9 mouse cellular contexts compared by ENCODE assay signal in genomic region chr9:54981291-54982191, GRCm38 (mm10). TPM values are rescaled to one million over a fixed set of nuclear protein-coding genes. Genes with fewer than 3 reads are reported as not detected.
DNase-seq lines count a peak whose midpoint lies in the region; ATAC-seq and TF ChIP-seq lines count a peak whose summit lies in the region.
"Had no signal": no experiment of that assay in that cellular context is flagged by ENCODE, and none has a peak within 500 bp of the region (broad histone marks: within the 10 kb centered on the region; RNA-seq: fewer than 3 reads in every experiment).

No protein-coding gene starts in this region.

- peak overlapping the region; percentile 42 for H3K9ac ChIP-seq in limb, embryonic 12.5 days (replicated peaks)
- peak overlapping the region; percentile 48 for H3K9ac ChIP-seq in midbrain, embryonic 12.5 days (replicated peaks)

- no peaks in the 10 kb centered on the region for H3K9me3 ChIP-seq in limb, embryonic 12.5 days
- H3K9me3 ChIP-seq in midbrain, embryonic 12.5 days = no peaks in the 10 kb centered on the region

- peaks cover 9% of the 10 kb centered on the region for H3K4me1 ChIP-seq in limb, embryonic 12.5 days (replicated peaks)
- H3K4me1 ChIP-seq in midbrain, embryonic 12.5 days = peaks cover 15% of the 10 kb centered on the region
- peaks cover 5% of the 10 kb centered on the region; the same call in 1 of the 2 replicates for H3K4me1 ChIP-seq in thymus, adult 2 months (replicated peaks; ENCODE audit: control insufficient read depth, insufficient read depth, low read length)

- peaks cover 46% of the 10 kb centered on the region for H3K27me3 ChIP-seq in limb, embryonic 12.5 days
- H3K27me3 ChIP-seq in midbrain, embryonic 12.5 days = peaks cover 60% of the 10 kb centered on the region
- peaks cover 12% of the 10 kb centered on the region for H3K27me3 ChIP-seq in thymus, adult 2 months (ENCODE audit: control insufficient read depth, insufficient read depth, low read length)

- H3K4me2 ChIP-seq in limb, embryonic 12.5 days = peak overlapping the region; percentile 86
- peak overlapping the region; percentile 77 for H3K4me2 ChIP-seq in midbrain, embryonic 12.5 days (replicated peaks)

- H3K36me3 ChIP-seq in limb, embryonic 12.5 days = no peaks in the 10 kb centered on the region
- H3K36me3 ChIP-seq in midbrain, embryonic 12.5 days = no peaks in the 10 kb centered on the region
- H3K36me3 ChIP-seq in thymus, adult 2 months (ENCODE audit: control insufficient read depth, insufficient read depth, low read length) = no peaks in the 10 kb centered on the region

- ATAC-seq in CD4-positive, CD25-positive, alpha-beta regulatory T cell, adult 4 months = no peak
- ATAC-seq in limb, embryonic 12.5 days (ENCODE audit: insufficient number of reproducible peaks, insufficient read depth, low FRiP score, low TSS enrichment, low read depth) = peak; percentile 68
- peak; percentile 78 for ATAC-seq in midbrain, embryonic 12.5 days (ENCODE audit: low FRiP score, low read depth)

- no peak for TF ChIP-seq POLR2A in thymus, adult 2 months (IDR thresholded peaks at IDR 0.05; ENCODE audit: control insufficient read depth, extremely low read depth, insufficient read depth, low read length, poor library complexity)

- no peak for TF ChIP-seq CTCF in thymus, adult 2 months (IDR thresholded peaks at IDR 0.05; ENCODE audit: borderline replicate concordance, control insufficient read depth, extremely low read depth, insufficient read depth, low read length, poor library complexity)

- under 1% methylated on average over 81 of the region's 85 CpGs for WGBS in limb, embryonic 12.5 days
- 2% methylated on average over 81 of the region's 85 CpGs for WGBS in midbrain, embryonic 12.5 days
- whole genome bisulfite sequencing in thymus, adult 2 months = 2% methylated on average over 85 of the region's 85 CpGs

- peak overlapping the region; percentile 64 for H3K4me3 ChIP-seq in limb, embryonic 12.5 days (replicated peaks)
- peak overlapping the region; percentile 57 for H3K4me3 ChIP-seq in midbrain, embryonic 12.5 days
- peak overlapping the region; percentile 34 for H3K4me3 ChIP-seq in thymus, adult 2 months (ENCODE audit: control insufficient read depth, insufficient read depth, low read length)

- DNase-seq in CD4-positive, CD25-positive, alpha-beta regulatory T cell, adult 2 months (ENCODE audit: low read depth, low spot score) = peak; percentile 57
- DNase-seq in B cell, adult 2 months = peak; percentile 36 to 40
- DNase-seq in embryo, embryonic 10.5 days (ENCODE audit: low spot score) = peak; percentile 75
- peak; percentile 13 for DNase-seq in heart, postnatal 4 days
- DNase-seq in thymus, adult 2 months = peak; percentile 20

- H3K27ac ChIP-seq in limb, embryonic 12.5 days = no peak overlapping the region
- H3K27ac ChIP-seq in midbrain, embryonic 12.5 days (replicated peaks) = 0 out of 2 replicates have a peak overlapping the region, but pooled peaks have one; percentile 35
- no peak overlapping the region for H3K27ac ChIP-seq in thymus, adult 2 months (ENCODE audit: control insufficient read depth, insufficient read depth, low read length)

RNA-seq across cellular contexts. Expression of gene Chrna5, which starts 0.9 kb away (rescaled TPM):
- not detected for polyA plus RNA-seq in CD4-positive, CD25-positive, alpha-beta regulatory T cell, adult 4 months (2017; shearing (Covaris generic))
- not detected for total RNA-seq in heart, postnatal 4 days (2021)
- 0.96 and 1.1 TPM in 2 replicates for polyA plus RNA-seq in limb, embryonic 12.5 days (2016; fragmentation: Nextera tagmentation; extraction: Ambion mirVana)
- polyA plus RNA-seq in midbrain, embryonic 12.5 days (2016; fragmentation: Nextera tagmentation; extraction: Ambion mirVana) = 5.5 and 5.6 TPM in 2 replicates
- polyA plus RNA-seq in thymus, adult 2 months (2012; rRNA removed) = 0.13 and 0.14 TPM in 2 replicates
- total RNA-seq: heart, postnatal 10 days had no signal

RNA-seq across cellular contexts. Expression of gene AY074887, which starts 30.7 kb away (rescaled TPM):
- polyA plus RNA-seq in CD4-positive, CD25-positive, alpha-beta regulatory T cell, adult 4 months (2017; shearing (Covaris generic)) = not detected
- total RNA-seq in heart, postnatal 4 days (2021) = not detected
- polyA plus RNA-seq in limb, embryonic 12.5 days (2016; fragmentation: Nextera tagmentation; extraction: Ambion mirVana) = 1.2 and 1.4 TPM in 2 replicates
- 0.73 and 1.2 TPM in 2 replicates for polyA plus RNA-seq in midbrain, embryonic 12.5 days (2016; fragmentation: Nextera tagmentation; extraction: Ambion mirVana)
- polyA plus RNA-seq in thymus, adult 2 months (2012; rRNA removed) = not detected in 2 replicates
- total RNA-seq: heart, postnatal 10 days had no signal

RNA-seq across cellular contexts. Expression of gene Psma4, which starts 31.0 kb away (rescaled TPM):
- polyA plus RNA-seq in CD4-positive, CD25-positive, alpha-beta regulatory T cell, adult 4 months (2017; shearing (Covaris generic)) = 100 to 1,000 TPM; 241 to 271 TPM
- total RNA-seq in heart, postnatal 4 days (2021) = 100 to 1,000 TPM; 158 to 161 TPM
- 311 and 312 TPM in 2 replicates for polyA plus RNA-seq in limb, embryonic 12.5 days (2016; fragmentation: Nextera tagmentation; extraction: Ambion mirVana)
- 263 and 273 TPM in 2 replicates for polyA plus RNA-seq in midbrain, embryonic 12.5 days (2016; fragmentation: Nextera tagmentation; extraction: Ambion mirVana)
- 75.5 and 92.4 TPM in 2 replicates for polyA plus RNA-seq in thymus, adult 2 months (2012; rRNA removed)

RNA-seq across cellular contexts. Expression of gene Chrna3, which starts 44.8 kb away (rescaled TPM):
- not detected for polyA plus RNA-seq in CD4-positive, CD25-positive, alpha-beta regulatory T cell, adult 4 months (2017; shearing (Covaris generic))
- under 1 TPM; 0.07 to 0.12 TPM for total RNA-seq in heart, postnatal 4 days (2021)
- polyA plus RNA-seq in limb, embryonic 12.5 days (2016; fragmentation: Nextera tagmentation; extraction: Ambion mirVana) = 0.08 TPM in 1 of 2 replicates, not detected in the other
- polyA plus RNA-seq in midbrain, embryonic 12.5 days (2016; fragmentation: Nextera tagmentation; extraction: Ambion mirVana) = 9.0 and 9.8 TPM in 2 replicates
- 0.09 TPM in 2 replicates for polyA plus RNA-seq in thymus, adult 2 months (2012; rRNA removed)
- total RNA-seq: heart, postnatal 10 days had no signal

Comparison
In these comparisons a context has a peak if more than half of its experiments do, and no peak if none do; other contexts are left out.
1. DNase-seq: peak in every context shown above with its lines; median percentile 75 in embryo, embryonic 10.5 days; 57 in CD4-positive, CD25-positive, alpha-beta regulatory T cell, adult 2 months; 38 in B cell, adult 2 months; 20 in thymus, adult 2 months; 13 in heart, postnatal 4 days.